ENCODE assay signal across 9 mouse cellular contexts in the genomic region with DNA sequence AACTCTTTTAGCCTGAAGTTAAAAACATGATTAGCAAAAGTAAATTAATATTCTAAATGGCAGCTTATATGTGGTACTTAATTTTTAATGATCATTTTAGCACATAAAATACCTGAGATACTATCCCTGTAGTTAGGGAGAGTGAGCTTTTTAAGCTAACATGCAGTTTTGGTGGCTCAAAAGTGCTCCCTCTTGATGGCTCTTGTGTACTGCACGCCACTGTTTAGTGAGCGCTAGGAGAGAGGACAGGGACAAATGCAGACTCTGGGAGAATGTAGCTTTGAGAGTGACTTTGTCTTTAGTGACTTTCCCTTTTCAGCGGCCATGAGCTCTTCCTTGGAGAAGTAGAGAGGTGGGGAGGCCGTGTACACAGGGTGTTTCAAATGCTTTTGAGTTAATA.
DNase-seq lines count a peak whose midpoint lies in the region; ATAC-seq and TF ChIP-seq lines count a peak whose summit lies in the region.
"Had no signal": no experiment of that assay in that cellular context is flagged by ENCODE, and none has a peak within 500 bp of the region (broad histone marks: within the 10 kb centered on the region; RNA-seq: fewer than 3 reads in every experiment).

No protein-coding gene starts in this region.

- H3K4me2 ChIP-seq in limb, embryonic 14.5 days (replicated peaks; ENCODE audit: low read depth, low read length, severe bottlenecking): no peak overlapping the region
- no peak overlapping the region for H3K4me2 ChIP-seq in midbrain, embryonic 16.5 days (ENCODE audit: low read length)
- H3K4me2 ChIP-seq: neural tube, embryonic 13.5 days had no signal

- no peaks in the 10 kb centered on the region for H3K27me3 ChIP-seq in limb, embryonic 14.5 days (ENCODE audit: control insufficient read depth, insufficient read depth, low read length)
- H3K27me3 ChIP-seq in limb, embryonic 10.5 days (ENCODE audit: low read depth, poor library complexity, severe bottlenecking): no peaks in the 10 kb centered on the region
- no peaks in the 10 kb centered on the region for H3K27me3 ChIP-seq in midbrain, embryonic 16.5 days (ENCODE audit: control insufficient read depth, insufficient read depth, low read depth, low read length)
- H3K27me3 ChIP-seq: neural tube, embryonic 13.5 days had no signal

- peak; percentile 21 for DNase-seq in adrenal gland, postnatal 14 days
- no peak for DNase-seq in adrenal gland, adult 18-20 months (ENCODE audit: low spot score in 2 of 2)
- DNase-seq in limb, embryonic 14.5 days (ENCODE audit: low spot score): peak; percentile 25
- DNase-seq in limb, embryonic 10.5 days (ENCODE audit: low spot score): no peak
- peak; percentile 6 to 65 for DNase-seq in frontal cortex, adult 2 months (ENCODE audit: extremely low spot score in 1 of 2, low spot score in 1 of 2)
- no peak for DNase-seq in ovary, adult 18-20 months (ENCODE audit: low spot score)
- no peak for DNase-seq in natural killer cell, adult 2 months (ENCODE audit: low spot score in 2 of 2)

- no peak overlapping the region for H3K4me3 ChIP-seq in limb, embryonic 14.5 days (replicated peaks; ENCODE audit: low read length)
- no peak overlapping the region for H3K4me3 ChIP-seq in limb, embryonic 10.5 days
- H3K4me3 ChIP-seq in midbrain, embryonic 16.5 days (ENCODE audit: low read depth, low read length): no peak overlapping the region
- H3K4me3 ChIP-seq: neural tube, embryonic 13.5 days had no signal

- no peaks in the 10 kb centered on the region for H3K9me3 ChIP-seq in limb, embryonic 14.5 days (ENCODE audit: control insufficient read depth, low read length)
- H3K9me3 ChIP-seq in limb, embryonic 10.5 days (replicated peaks): no peaks in the 10 kb centered on the region
- no peaks in the 10 kb centered on the region for H3K9me3 ChIP-seq in midbrain, embryonic 16.5 days (replicated peaks; ENCODE audit: control insufficient read depth, low read length, poor library complexity, severe bottlenecking)
- H3K9me3 ChIP-seq: neural tube, embryonic 13.5 days had no signal

- TF ChIP-seq POLR2A in limb, embryonic 14.5 days (IDR thresholded peaks at IDR 0.05; ENCODE audit: borderline replicate concordance, extremely low read depth, insufficient read depth, insufficient read length): no peak

- H3K27ac ChIP-seq in limb, embryonic 14.5 days (replicated peaks; ENCODE audit: low read depth, low read length): no peak overlapping the region
- H3K27ac ChIP-seq in limb, embryonic 10.5 days: no peak overlapping the region
- no peak overlapping the region for H3K27ac ChIP-seq in midbrain, embryonic 16.5 days (ENCODE audit: low read length)
- H3K27ac ChIP-seq: neural tube, embryonic 13.5 days had no signal

- WGBS in limb, embryonic 14.5 days: 48% methylated on average over 4 of the region's 4 CpGs
- 61% methylated on average over 4 of the region's 4 CpGs for WGBS in limb, embryonic 10.5 days
- 45% methylated on average over 4 of the region's 4 CpGs for WGBS in midbrain, embryonic 16.5 days

- H3K4me1 ChIP-seq in limb, embryonic 14.5 days (ENCODE audit: control insufficient read depth, insufficient read depth, low read length): no peaks in the 10 kb centered on the region; the same call in 1 of the 2 replicates
- H3K4me1 ChIP-seq in limb, embryonic 10.5 days: no peaks in the 10 kb centered on the region
- H3K4me1 ChIP-seq in midbrain, embryonic 16.5 days (ENCODE audit: control insufficient read depth, insufficient read depth, low read length): no peaks in the 10 kb centered on the region
- H3K4me1 ChIP-seq: neural tube, embryonic 13.5 days had no signal

- H3K36me3 ChIP-seq in limb, embryonic 14.5 days (ENCODE audit: control insufficient read depth, insufficient read depth, low read length): no peaks in the 10 kb centered on the region
- no peaks in the 10 kb centered on the region for H3K36me3 ChIP-seq in limb, embryonic 10.5 days
- no peaks in the 10 kb centered on the region for H3K36me3 ChIP-seq in midbrain, embryonic 16.5 days (ENCODE audit: control insufficient read depth, insufficient read depth, low read length)
- H3K36me3 ChIP-seq: neural tube, embryonic 13.5 days had no signal

- ATAC-seq in limb, embryonic 14.5 days (ENCODE audit: low FRiP score, low read depth): no peak
- peak; percentile 77; the same call in 1 of the 2 replicates for ATAC-seq in midbrain, embryonic 16.5 days

- no peak overlapping the region for H3K9ac ChIP-seq in limb, embryonic 14.5 days (ENCODE audit: low read depth, low read length, severe bottlenecking)
- no peak overlapping the region for H3K9ac ChIP-seq in midbrain, embryonic 16.5 days (ENCODE audit: low read depth, low read length)
- H3K9ac ChIP-seq: neural tube, embryonic 13.5 days had no signal

Comparison
In these comparisons a context has a peak if more than half of its experiments do, and no peak if none do; other contexts are left out.
1. DNase-seq: peak in adrenal gland, postnatal 14 days (single experiment), limb, embryonic 14.5 days (single experiment) and frontal cortex, adult 2 months (2 of 2); none in adrenal gland, adult 18-20 months (0 of 2), limb, embryonic 10.5 days (single experiment), ovary, adult 18-20 months (single experiment) and natural killer cell, adult 2 months (0 of 2).